Mouse (Mus musculus): ENCODE measurements around the gene Ccdc155. TPM values are rescaled to one million over a fixed set of nuclear protein-coding genes. Genes with fewer than 3 reads are reported as not detected.

Gene Ccdc155
- polyA plus RNA-seq, 2 experiments = 0.08 TPM; not detected in 1

DNA sequence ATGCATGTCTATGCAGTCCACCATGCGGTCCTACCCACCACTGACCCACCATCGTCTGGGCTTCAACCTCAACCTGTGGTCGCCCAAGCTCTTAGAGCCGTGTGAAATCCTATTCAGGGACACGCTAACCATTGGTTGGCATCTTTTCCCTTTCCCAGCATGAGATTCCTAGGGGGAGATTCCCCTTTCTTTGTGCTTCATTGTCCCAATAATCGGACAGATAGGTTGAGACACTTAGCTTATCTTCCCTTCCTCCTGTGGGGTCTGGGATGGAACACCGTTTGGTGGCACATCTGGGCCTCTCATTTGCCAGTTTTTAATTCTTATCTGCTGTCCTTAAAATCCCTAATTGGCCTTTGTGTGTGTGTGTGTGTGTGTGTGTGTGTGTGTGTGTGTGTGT, 35.4 kb upstream of the Ccdc155 start:
- Histone ChIP-seq H3K4me2 (ENCODE audit: low read depth) (no peak overlapping the region), H3K4me1 (replicated peaks; ENCODE audit: control insufficient read depth in 2 of 2, insufficient read depth in 2 of 2, low read length in 1 of 2) (peaks cover 0 to 7% of the 10 kb centered on the region in 2 experiments; a peak in 1 of 4 replicates), H3K9ac (replicated peaks) (no peak overlapping the region), H3K9me3 (ENCODE audit: control insufficient read depth, low read length) (no peaks in the 10 kb centered on the region), H3K36me3 (replicated peaks; ENCODE audit: control insufficient read depth, insufficient read depth, low read depth) (no peaks in the 10 kb centered on the region), H3K27me3 (ENCODE audit: control insufficient read depth, insufficient read depth, low read length) (no peaks in the 10 kb centered on the region), H3K4me3 (ENCODE audit: insufficient read depth in 1 of 2, low read depth in 2 of 2, low read length in 2 of 2) (no peak overlapping the region), H3K27ac (no peak overlapping the region)
- DNase-seq (ENCODE audit: low read depth in 3 of 3, low spot score in 3 of 3) = no peak
- TF ChIP-seq CTCF (IDR thresholded peaks at IDR 0.05; ENCODE audit: low read depth) (no peak), EP300 (IDR thresholded peaks at IDR 0.05; ENCODE audit: low read depth) (no peak)
- WGBS (ENCODE audit: insufficient replicate concordance) = 66% methylated on average over 7 of the region's 7 CpGs
- no peak for ATAC-seq (ENCODE audit: insufficient read depth)

DNA sequence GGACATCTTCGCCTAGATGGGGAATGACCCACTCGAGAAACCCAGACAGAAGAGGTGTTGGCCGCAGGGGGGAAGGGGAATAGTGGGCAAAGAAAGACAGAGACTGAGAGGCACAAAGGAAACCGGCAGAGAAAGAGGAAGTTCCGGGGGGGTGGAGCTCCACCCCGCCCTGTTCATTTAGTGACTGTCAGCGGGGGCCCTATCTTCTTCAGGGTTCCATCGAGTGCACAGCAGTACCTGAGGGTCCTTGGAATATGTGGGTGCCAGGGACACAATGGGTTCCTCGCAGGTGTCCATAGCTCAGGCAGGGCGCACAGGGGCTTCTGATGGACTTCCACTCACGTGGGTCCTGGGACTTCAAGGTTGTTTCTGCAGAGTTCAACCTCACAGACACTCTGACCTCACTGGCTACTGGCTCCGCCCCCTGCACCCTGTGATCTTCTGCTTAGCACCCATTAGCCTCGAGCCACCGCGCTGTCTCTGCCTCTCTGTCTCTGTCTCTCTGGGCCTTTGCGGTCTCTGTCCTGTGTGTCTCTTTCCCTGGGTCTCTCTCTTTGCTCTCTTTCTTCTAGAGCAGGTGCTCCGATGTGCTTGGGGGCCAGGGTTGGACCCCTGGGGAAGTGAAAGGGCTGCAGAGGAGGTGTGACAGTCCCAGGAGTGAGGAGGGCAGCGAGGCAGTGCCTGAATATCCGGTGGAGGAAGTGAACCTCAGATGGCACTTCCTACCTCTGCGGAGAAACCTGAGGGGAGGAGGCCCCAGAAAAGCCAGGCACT, 34.2 kb upstream of the Ccdc155 start, which contains the start of gene Cd37:
Gene Cd37, minus strand, starts transcription at position 393 of the 774 bp plus-strand sequence.
- H3K4me3 ChIP-seq (ENCODE audit: insufficient read depth in 1 of 2, low read depth in 2 of 2, low read length in 2 of 2) = peak within 1 kb of the TSS; percentile 50 to 61
- no peaks in the 10 kb centered on the region for H3K9me3 ChIP-seq (ENCODE audit: control insufficient read depth, low read length)
- H3K27me3 ChIP-seq (ENCODE audit: control insufficient read depth, insufficient read depth, low read length) = no peaks in the 10 kb centered on the region
- peak; percentile 36 to 62 (median 42) for DNase-seq (ENCODE audit: low read depth in 3 of 3, low spot score in 3 of 3)
- peaks cover 0 to 13% of the 10 kb centered on the region in 2 experiments; a peak in 2 of 4 replicates for H3K4me1 ChIP-seq (replicated peaks; ENCODE audit: control insufficient read depth in 2 of 2, insufficient read depth in 2 of 2, low read length in 1 of 2)
- peak within 1 kb of the TSS; percentile 33; the same call in 1 of the 2 replicates for H3K27ac ChIP-seq
- H3K9ac ChIP-seq (replicated peaks) = peak within 1 kb of the TSS; percentile 66
- TF ChIP-seq CTCF (IDR thresholded peaks at IDR 0.05; ENCODE audit: low read depth) (no peak), EP300 (IDR thresholded peaks at IDR 0.05; ENCODE audit: low read depth) (no peak)
- WGBS (ENCODE audit: insufficient replicate concordance) = 7% methylated on average over 20 of the region's 20 CpGs
- no peaks in the 10 kb centered on the region for H3K36me3 ChIP-seq (replicated peaks; ENCODE audit: control insufficient read depth, insufficient read depth, low read depth)
- peak; percentile 79 for ATAC-seq (ENCODE audit: insufficient read depth)
- H3K4me2 ChIP-seq (ENCODE audit: low read depth) = peak within 1 kb of the TSS; percentile 70

- H3K4me1 ChIP-seq (replicated peaks; ENCODE audit: control insufficient read depth in 2 of 2, insufficient read depth in 2 of 2, low read length in 1 of 2) = peaks cover 0 to 20% of the 10 kb centered on the region in 2 experiments; a peak in 2 of 4 replicates
- H3K9ac ChIP-seq (replicated peaks) = peak overlapping the region; percentile 66
- no peaks in the 10 kb centered on the region for H3K36me3 ChIP-seq (replicated peaks; ENCODE audit: control insufficient read depth, insufficient read depth, low read depth)
- ATAC-seq (ENCODE audit: insufficient read depth) (no peak; the same call in 1 of the 2 replicates), DNase-seq (ENCODE audit: low read depth in 3 of 3, low spot score in 3 of 3) (no peak)
- no peaks in the 10 kb centered on the region for H3K9me3 ChIP-seq (ENCODE audit: control insufficient read depth, low read length)
- peak overlapping the region; percentile 70 for H3K4me2 ChIP-seq (ENCODE audit: low read depth)
- H3K27me3 ChIP-seq (ENCODE audit: control insufficient read depth, insufficient read depth, low read length) = no peaks in the 10 kb centered on the region
- peak overlapping the region; percentile 50 to 61 for H3K4me3 ChIP-seq (ENCODE audit: insufficient read depth in 1 of 2, low read depth in 2 of 2, low read length in 2 of 2)
- peak overlapping the region; percentile 33; the same call in 1 of the 2 replicates for H3K27ac ChIP-seq
- TF ChIP-seq EP300 (IDR thresholded peaks at IDR 0.05; ENCODE audit: low read depth) (no peak), CTCF (IDR thresholded peaks at IDR 0.05; ENCODE audit: low read depth) (no peak)
- 33% methylated on average over 17 of the region's 17 CpGs for WGBS (ENCODE audit: insufficient replicate concordance)
Observed at GRCm38 (mm10) chr7:45237747-45238699, 33.3 kb upstream of the Ccdc155 start.

- peaks cover 0 to 21% of the 10 kb centered on the region in 2 experiments; a peak in 2 of 4 replicates for H3K4me1 ChIP-seq (replicated peaks; ENCODE audit: control insufficient read depth in 2 of 2, insufficient read depth in 2 of 2, low read length in 1 of 2)
- no peaks in the 10 kb centered on the region for H3K9me3 ChIP-seq (ENCODE audit: control insufficient read depth, low read length)
- no peak overlapping the region for H3K27ac ChIP-seq
- DNase-seq (ENCODE audit: low read depth in 3 of 3, low spot score in 3 of 3) (no peak), ATAC-seq (ENCODE audit: insufficient read depth) (no peak)
- H3K4me2 ChIP-seq (ENCODE audit: low read depth) = peak overlapping the region; percentile 8; the same call in 1 of the 2 replicates
- no peak overlapping the region for H3K9ac ChIP-seq (replicated peaks)
- no peaks in the 10 kb centered on the region for H3K27me3 ChIP-seq (ENCODE audit: control insufficient read depth, insufficient read depth, low read length)
- WGBS (ENCODE audit: insufficient replicate concordance) = 67% methylated on average over 17 of the region's 17 CpGs
- H3K4me3 ChIP-seq (ENCODE audit: insufficient read depth in 1 of 2, low read depth in 2 of 2, low read length in 2 of 2) = no peak overlapping the region
- no peaks in the 10 kb centered on the region for H3K36me3 ChIP-seq (replicated peaks; ENCODE audit: control insufficient read depth, insufficient read depth, low read depth)
- TF ChIP-seq EP300 (IDR thresholded peaks at IDR 0.05; ENCODE audit: low read depth) (no peak), CTCF (IDR thresholded peaks at IDR 0.05; ENCODE audit: low read depth) (no peak)
Observed at GRCm38 (mm10) chr7:45235656-45236180, 31.0 kb upstream of the Ccdc155 start.
